Mouse (Mus musculus): ENCODE data around the gene Lhx1. TPM values are rescaled to one million over a fixed set of nuclear protein-coding genes. Genes with fewer than 3 reads are reported as not detected.

The Lhx1 gene
- polyA plus RNA-seq, 1 experiment from 2014 or later, result 7.2 TPM

DNA sequence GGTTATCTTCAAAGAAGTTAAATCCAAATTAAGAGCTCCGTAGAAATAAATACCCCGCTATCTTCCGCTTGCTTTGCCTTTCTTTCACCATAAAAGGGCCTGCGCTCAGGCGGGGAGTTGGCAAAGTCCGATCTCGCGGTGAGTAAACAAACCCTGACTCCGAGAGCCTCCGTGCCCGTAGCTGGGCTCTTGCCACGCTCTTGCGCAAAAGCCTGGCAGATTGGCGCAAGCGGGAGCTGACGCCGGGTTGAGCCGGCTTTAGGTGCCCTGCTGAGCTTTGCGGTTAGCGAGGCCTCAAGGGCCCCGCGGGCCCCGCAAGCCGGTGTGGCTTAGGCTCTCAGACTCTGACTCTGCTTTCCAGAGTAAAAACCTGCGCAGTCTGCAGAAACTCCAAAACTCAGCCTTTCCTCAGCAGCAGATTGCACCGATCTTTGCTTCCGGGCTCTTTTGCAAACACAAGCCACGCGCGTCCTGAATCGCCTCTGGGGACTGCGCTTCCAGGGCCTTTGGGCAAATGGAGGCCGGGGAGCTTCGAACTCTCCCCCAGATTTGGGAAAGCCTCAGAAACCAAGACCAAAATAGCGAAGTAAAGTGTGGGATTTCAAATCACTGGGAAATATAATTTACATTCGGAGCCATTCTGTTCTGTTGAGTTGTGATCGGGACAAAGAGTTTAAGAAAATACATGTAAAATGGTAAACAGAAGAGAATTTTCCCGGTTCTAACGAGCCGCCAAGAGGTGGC, 2.6 kb downstream of the Lhx1 start:
- ATAC-seq, result no peak
- H3K36me3 ChIP-seq (ENCODE audit: control insufficient read depth, insufficient read depth, low read length), result no peaks in the 10 kb centered on the region
- peak overlapping the region; percentile 46 for H3K9ac ChIP-seq (ENCODE audit: low read length)
- peak overlapping the region; percentile 41 for H3K4me3 ChIP-seq (ENCODE audit: low read depth, low read length)
- DNase-seq (ENCODE audit: low spot score), result no peak
- H3K9me3 ChIP-seq (replicated peaks; ENCODE audit: control insufficient read depth, low read length), result no peaks in the 10 kb centered on the region
- peak overlapping the region; percentile 25; the same call in 1 of the 2 replicates for H3K4me2 ChIP-seq (ENCODE audit: low read length)
- no peak overlapping the region for H3K27ac ChIP-seq (ENCODE audit: low read depth, low read length)
- 0 out of 2 replicates have a peak, but pooled peaks cover 5% of the 10 kb centered on the region for H3K4me1 ChIP-seq (ENCODE audit: control insufficient read depth, insufficient read depth, low read length)
- H3K27me3 ChIP-seq (replicated peaks; ENCODE audit: control insufficient read depth, insufficient read depth, low read length), result peaks cover 94% of the 10 kb centered on the region
- under 1% methylated on average over 40 of the region's 40 CpGs for WGBS

DNA sequence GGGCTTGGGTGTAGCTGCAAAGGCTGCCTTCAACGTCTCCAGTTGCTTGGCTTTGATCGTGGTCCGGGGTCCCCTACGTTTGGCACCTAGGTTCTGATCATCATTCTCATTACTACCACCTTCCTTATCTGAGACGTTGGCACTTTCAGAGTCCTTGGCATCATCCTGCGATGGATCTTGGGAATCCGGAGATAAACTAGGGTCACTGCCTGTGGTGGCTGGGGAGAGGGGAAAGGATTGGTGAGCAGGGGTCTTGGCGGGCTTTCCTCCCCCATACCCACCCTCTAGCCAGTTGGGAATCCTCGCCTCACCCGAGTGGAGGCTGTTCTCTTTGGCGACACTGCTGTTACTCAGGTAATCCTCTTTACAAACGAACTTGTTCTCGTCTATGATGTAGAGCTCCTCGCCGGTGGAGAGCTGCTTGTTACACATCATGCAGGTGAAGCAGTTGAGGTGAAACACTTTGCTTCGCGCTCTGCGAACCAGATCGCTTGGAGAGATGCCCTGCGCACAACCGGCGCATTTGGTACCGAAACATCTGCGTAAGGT, 3.5 kb downstream of the Lhx1 start:
- peaks cover 93% of the 10 kb centered on the region for H3K27me3 ChIP-seq (replicated peaks; ENCODE audit: control insufficient read depth, insufficient read depth, low read length)
- 2% methylated on average over 24 of the region's 24 CpGs for WGBS
- ATAC-seq, result no peak
- no peak for DNase-seq (ENCODE audit: low spot score)
- no peak overlapping the region for H3K27ac ChIP-seq (ENCODE audit: low read depth, low read length)
- 0 out of 2 replicates have a peak, but pooled peaks cover 5% of the 10 kb centered on the region for H3K4me1 ChIP-seq (ENCODE audit: control insufficient read depth, insufficient read depth, low read length)
- peak overlapping the region; percentile 0 for H3K4me3 ChIP-seq (ENCODE audit: low read depth, low read length)
- H3K36me3 ChIP-seq (ENCODE audit: control insufficient read depth, insufficient read depth, low read length), result no peaks in the 10 kb centered on the region
- H3K9ac ChIP-seq (ENCODE audit: low read length), result peak overlapping the region; percentile 40; the same call in 1 of the 2 replicates
- no peaks in the 10 kb centered on the region for H3K9me3 ChIP-seq (replicated peaks; ENCODE audit: control insufficient read depth, low read length)
- H3K4me2 ChIP-seq (ENCODE audit: low read length), result no peak overlapping the region; the same call in 1 of the 2 replicates

DNA sequence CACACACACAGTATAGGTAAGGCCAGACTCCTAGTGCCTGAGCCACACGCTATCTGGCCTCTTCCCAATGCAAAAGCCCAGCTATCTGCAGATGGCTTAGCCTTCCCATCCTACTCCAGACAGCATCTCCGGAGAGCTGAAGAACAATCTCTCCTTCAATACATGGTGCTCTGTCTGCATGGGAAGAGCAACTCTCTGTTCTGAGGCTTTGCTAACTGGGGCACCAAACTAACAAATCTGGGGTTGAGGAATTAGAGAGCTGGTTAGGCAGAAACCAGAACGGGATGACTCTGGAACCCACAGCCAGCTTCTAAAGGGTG, 4.3 kb downstream of the Lhx1 start:
- peak overlapping the region; percentile 33 for H3K9ac ChIP-seq (ENCODE audit: low read length)
- DNase-seq (ENCODE audit: low spot score), result no peak
- H3K4me2 ChIP-seq (ENCODE audit: low read length), result peak overlapping the region; percentile 9; the same call in 1 of the 2 replicates
- 8% methylated on average over 3 of the region's 3 CpGs for WGBS
- H3K4me1 ChIP-seq (ENCODE audit: control insufficient read depth, insufficient read depth, low read length), result 0 out of 2 replicates have a peak, but pooled peaks cover 5% of the 10 kb centered on the region
- no peak for ATAC-seq
- H3K4me3 ChIP-seq (ENCODE audit: low read depth, low read length), result peak overlapping the region; percentile 0; the same call in 1 of the 2 replicates
- no peaks in the 10 kb centered on the region for H3K9me3 ChIP-seq (replicated peaks; ENCODE audit: control insufficient read depth, low read length)
- peaks cover 94% of the 10 kb centered on the region for H3K27me3 ChIP-seq (replicated peaks; ENCODE audit: control insufficient read depth, insufficient read depth, low read length)
- H3K36me3 ChIP-seq (ENCODE audit: control insufficient read depth, insufficient read depth, low read length), result no peaks in the 10 kb centered on the region
- no peak overlapping the region for H3K27ac ChIP-seq (ENCODE audit: low read depth, low read length)

DNA sequence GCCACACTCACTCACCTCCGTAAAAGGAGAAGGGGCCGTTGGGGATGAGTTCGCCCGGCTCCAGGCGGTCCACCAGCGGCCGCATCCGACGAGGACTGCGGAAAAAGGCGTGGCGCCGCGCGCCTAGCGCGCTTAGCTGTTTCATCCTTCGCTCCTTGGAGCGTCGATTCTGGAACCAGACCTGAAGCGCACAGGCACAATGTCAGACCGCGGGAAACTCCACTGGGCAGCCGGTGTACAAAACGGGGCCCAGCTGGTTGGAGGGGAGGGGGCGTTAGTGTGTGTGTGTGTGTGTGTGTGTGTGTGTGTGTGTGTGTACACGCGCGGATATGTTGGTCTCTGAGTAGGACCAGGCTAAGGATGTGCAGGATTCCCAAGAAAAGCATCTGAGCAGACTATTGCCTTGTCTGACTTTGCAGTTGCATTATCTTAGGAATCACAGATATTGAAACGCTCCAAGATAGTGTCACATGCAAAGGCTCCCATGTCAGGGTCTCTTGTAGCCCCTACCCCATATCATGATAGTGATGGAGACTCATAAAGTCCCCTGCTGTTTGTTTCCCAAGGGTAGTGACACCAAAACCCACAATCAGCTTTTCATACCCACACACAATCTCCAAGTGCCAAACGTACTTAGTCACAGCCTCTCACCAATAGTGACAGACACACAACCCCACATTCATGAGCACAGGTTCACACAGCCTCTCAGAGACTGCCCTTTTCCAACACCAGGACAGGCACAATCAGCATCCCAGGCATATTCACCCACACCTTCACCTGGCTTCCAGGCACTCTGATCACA, 4.9 kb downstream of the Lhx1 start:
- 0 out of 2 replicates have a peak overlapping the region, but pooled peaks have one; percentile 9 for H3K4me2 ChIP-seq (ENCODE audit: low read length)
- no peak overlapping the region; the same call in 1 of the 2 replicates for H3K27ac ChIP-seq (ENCODE audit: low read depth, low read length)
- no peaks in the 10 kb centered on the region for H3K36me3 ChIP-seq (ENCODE audit: control insufficient read depth, insufficient read depth, low read length)
- H3K9ac ChIP-seq (ENCODE audit: low read length), result peak overlapping the region; percentile 33
- ATAC-seq, result no peak
- H3K4me3 ChIP-seq (ENCODE audit: low read depth, low read length), result peak overlapping the region; percentile 0; the same call in 1 of the 2 replicates
- peaks cover 94% of the 10 kb centered on the region for H3K27me3 ChIP-seq (replicated peaks; ENCODE audit: control insufficient read depth, insufficient read depth, low read length)
- H3K4me1 ChIP-seq (ENCODE audit: control insufficient read depth, insufficient read depth, low read length), result 0 out of 2 replicates have a peak, but pooled peaks cover 5% of the 10 kb centered on the region
- no peaks in the 10 kb centered on the region for H3K9me3 ChIP-seq (replicated peaks; ENCODE audit: control insufficient read depth, low read length)
- DNase-seq (ENCODE audit: low spot score), result peak; percentile 27
- WGBS, result 2% methylated on average over 31 of the region's 31 CpGs

DNA sequence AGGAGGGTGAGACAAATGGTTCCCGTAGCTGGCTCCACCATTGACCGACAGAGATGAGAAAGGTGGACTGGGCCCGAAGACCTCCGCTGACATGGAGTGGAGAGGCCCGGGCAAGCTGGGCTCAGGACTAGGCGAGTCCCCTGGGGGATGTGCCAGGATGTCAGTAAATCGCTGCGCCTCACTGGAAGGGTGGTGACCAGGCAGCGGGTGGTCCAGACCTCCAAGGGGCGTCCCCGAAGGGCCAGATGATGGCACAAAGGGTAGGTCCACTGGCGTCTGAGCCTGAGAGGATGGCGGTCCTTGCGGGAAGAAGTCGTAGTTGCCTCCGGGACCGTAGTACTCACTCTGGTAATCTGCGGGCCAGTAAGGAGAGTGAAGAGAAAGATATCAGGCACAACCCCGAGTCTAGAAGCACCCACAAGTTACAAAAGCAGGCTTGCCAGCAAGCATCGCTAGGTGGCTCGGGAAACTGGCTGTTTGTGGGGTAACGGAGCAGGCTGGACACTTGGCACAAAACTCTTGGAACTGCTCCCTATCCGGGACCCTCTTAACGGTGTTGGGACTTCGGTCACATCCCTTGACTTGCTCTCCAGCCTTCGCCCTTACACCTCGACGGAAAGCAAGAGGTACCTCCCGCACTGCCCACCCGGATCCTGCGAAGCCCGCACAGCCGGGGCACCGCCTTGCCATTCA, 5.6 kb downstream of the Lhx1 start:
- Histone ChIP-seq H3K4me2 (ENCODE audit: low read length) (0 out of 2 replicates have a peak overlapping the region, but pooled peaks have one; percentile 9), H3K9me3 (replicated peaks; ENCODE audit: control insufficient read depth, low read length) (no peaks in the 10 kb centered on the region), H3K27ac (ENCODE audit: low read depth, low read length) (no peak overlapping the region; the same call in 1 of the 2 replicates), H3K4me3 (ENCODE audit: low read depth, low read length) (peak overlapping the region; percentile 1; the same call in 1 of the 2 replicates), H3K9ac (ENCODE audit: low read length) (peak overlapping the region; percentile 1; the same call in 1 of the 2 replicates), H3K36me3 (ENCODE audit: control insufficient read depth, insufficient read depth, low read length) (no peaks in the 10 kb centered on the region), H3K4me1 (ENCODE audit: control insufficient read depth, insufficient read depth, low read length) (0 out of 2 replicates have a peak, but pooled peaks cover under 1% of the 10 kb centered on the region), H3K27me3 (replicated peaks; ENCODE audit: control insufficient read depth, insufficient read depth, low read length) (peaks cover 94% of the 10 kb centered on the region)
- whole genome bisulfite sequencing, result under 1% methylated on average over 34 of the region's 34 CpGs
- DNase-seq (ENCODE audit: low spot score), result no peak
- no peak for ATAC-seq

DNA sequence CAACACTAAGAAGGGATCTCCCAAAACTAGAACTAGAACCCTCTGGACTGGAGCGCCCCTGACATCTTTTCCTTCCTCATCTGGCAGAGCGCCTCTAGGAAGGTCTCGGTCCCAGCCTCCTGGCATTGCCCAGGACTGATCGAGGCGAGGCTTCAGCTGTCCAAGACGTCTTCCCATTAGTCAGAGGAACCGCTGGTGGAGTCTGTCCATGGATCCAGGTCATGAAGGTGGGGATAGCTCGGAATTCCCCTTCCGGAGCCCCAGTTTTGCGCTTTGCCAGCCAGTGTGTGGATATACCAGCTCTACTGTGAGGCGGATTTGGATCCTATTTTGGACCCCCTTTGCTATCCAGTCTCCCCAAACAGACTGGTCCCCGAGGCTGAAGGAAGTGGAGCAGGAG, 6.3 kb downstream of the Lhx1 start:
- no peak for ATAC-seq
- Histone ChIP-seq H3K4me2 (ENCODE audit: low read length) (0 out of 2 replicates have a peak overlapping the region, but pooled peaks have one; percentile 2), H3K4me3 (ENCODE audit: low read depth, low read length) (0 out of 2 replicates have a peak overlapping the region, but pooled peaks have one; percentile 1), H3K27ac (ENCODE audit: low read depth, low read length) (no peak overlapping the region), H3K9me3 (replicated peaks; ENCODE audit: control insufficient read depth, low read length) (no peaks in the 10 kb centered on the region), H3K4me1 (ENCODE audit: control insufficient read depth, insufficient read depth, low read length) (no peaks in the 10 kb centered on the region), H3K9ac (ENCODE audit: low read length) (no peak overlapping the region), H3K36me3 (ENCODE audit: control insufficient read depth, insufficient read depth, low read length) (no peaks in the 10 kb centered on the region), H3K27me3 (replicated peaks; ENCODE audit: control insufficient read depth, insufficient read depth, low read length) (peaks cover 92% of the 10 kb centered on the region)
- DNase-seq (ENCODE audit: low spot score), result no peak
- WGBS, result 4% methylated on average over 12 of the region's 12 CpGs

DNA sequence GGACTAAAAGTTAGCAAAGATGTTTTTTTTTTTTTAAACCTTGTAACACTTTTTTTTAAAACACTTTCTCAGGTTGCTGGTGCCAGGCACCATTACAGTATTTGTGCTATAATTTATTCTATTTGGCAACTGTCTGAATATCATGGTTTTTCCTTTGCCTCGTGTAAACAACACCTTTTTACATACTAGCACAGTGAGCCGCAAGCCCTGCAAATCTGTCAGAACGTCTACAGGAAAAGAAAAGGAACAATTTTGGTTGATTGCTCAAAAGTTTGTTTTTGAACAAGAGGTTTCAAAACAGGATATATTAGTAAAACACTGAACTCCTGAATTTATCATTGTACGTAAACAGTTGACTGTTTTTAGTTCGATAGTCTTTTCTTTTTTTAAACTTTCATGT, 7.1 kb downstream of the Lhx1 start:
- WGBS, result 18% methylated on average over 5 of the region's 5 CpGs
- no peak for DNase-seq (ENCODE audit: low spot score)
- Histone ChIP-seq H3K27ac (ENCODE audit: low read depth, low read length) (no peak overlapping the region), H3K27me3 (replicated peaks; ENCODE audit: control insufficient read depth, insufficient read depth, low read length) (peaks cover 85% of the 10 kb centered on the region), H3K36me3 (ENCODE audit: control insufficient read depth, insufficient read depth, low read length) (no peaks in the 10 kb centered on the region), H3K4me3 (ENCODE audit: low read depth, low read length) (no peak overlapping the region), H3K9ac (ENCODE audit: low read length) (no peak overlapping the region), H3K4me2 (ENCODE audit: low read length) (no peak overlapping the region), H3K9me3 (replicated peaks; ENCODE audit: control insufficient read depth, low read length) (no peaks in the 10 kb centered on the region), H3K4me1 (ENCODE audit: control insufficient read depth, insufficient read depth, low read length) (no peaks in the 10 kb centered on the region)
- ATAC-seq, result no peak

DNA sequence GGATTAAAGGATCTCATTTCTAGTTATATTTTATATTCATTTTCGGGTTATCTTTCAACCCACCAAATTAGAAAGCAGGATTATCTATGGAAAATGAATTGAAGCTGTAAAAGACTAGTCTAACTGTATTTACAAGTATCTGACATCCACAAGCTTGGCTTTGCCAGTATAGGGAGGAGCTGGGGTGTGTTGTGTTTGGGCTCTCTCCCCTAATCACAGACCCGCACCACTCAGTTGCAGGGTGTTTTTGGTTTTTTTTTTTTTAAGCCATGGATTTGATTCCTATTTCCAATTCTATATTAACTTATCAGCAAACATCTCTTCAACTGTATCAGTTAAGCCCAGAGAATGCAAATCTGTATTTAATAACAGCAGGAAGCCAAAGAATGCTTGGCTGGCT, 7.9 kb downstream of the Lhx1 start:
- Histone ChIP-seq H3K36me3 (ENCODE audit: control insufficient read depth, insufficient read depth, low read length) (no peaks in the 10 kb centered on the region), H3K4me3 (ENCODE audit: low read depth, low read length) (no peak overlapping the region), H3K4me1 (ENCODE audit: control insufficient read depth, insufficient read depth, low read length) (peaks cover 4% of the 10 kb centered on the region), H3K9ac (ENCODE audit: low read length) (no peak overlapping the region), H3K27ac (ENCODE audit: low read depth, low read length) (no peak overlapping the region), H3K9me3 (replicated peaks; ENCODE audit: control insufficient read depth, low read length) (no peaks in the 10 kb centered on the region), H3K27me3 (replicated peaks; ENCODE audit: control insufficient read depth, insufficient read depth, low read length) (peaks cover 76% of the 10 kb centered on the region), H3K4me2 (ENCODE audit: low read length) (no peak overlapping the region)
- 6% methylated on average over 2 of the region's 2 CpGs for WGBS
- ATAC-seq, result no peak
- DNase-seq (ENCODE audit: low spot score), result no peak

Data from forebrain, embryonic 14.5 days (tissue).